In genomic region chr16:38812521-38812920, GRCm38 (mm10) we compare ENCODE assay signal across 8 mouse cellular contexts. TPM values are rescaled to one million over a fixed set of nuclear protein-coding genes. Genes with fewer than 3 reads are reported as not detected.
DNase-seq lines count a peak whose midpoint lies in the region; ATAC-seq and TF ChIP-seq lines count a peak whose summit lies in the region.

No protein-coding gene starts in this region.

- H3K4me2 ChIP-seq in limb, embryonic 14.5 days (replicated peaks; ENCODE audit: low read depth, low read length, severe bottlenecking) = no peak overlapping the region

- no peaks in the 10 kb centered on the region; the same call in 1 of the 2 replicates for H3K4me1 ChIP-seq in E14TG2a.4 (replicated peaks; ENCODE audit: low read depth, low read length)
- peaks cover 5% of the 10 kb centered on the region; the same call in 1 of the 2 replicates for H3K4me1 ChIP-seq in limb, embryonic 14.5 days (ENCODE audit: control insufficient read depth, insufficient read depth, low read length)

- no peak for ATAC-seq in limb, embryonic 14.5 days (ENCODE audit: low FRiP score, low read depth)

- no peak overlapping the region for H3K27ac ChIP-seq in limb, embryonic 14.5 days (replicated peaks; ENCODE audit: low read depth, low read length)

- DNase-seq in 3T3-L1 (ENCODE audit: low read depth, low spot score) = peak; percentile 93
- peak; percentile 58 for DNase-seq in c-Kit-positive CD71-negative TER-119-negative erythroid progenitor cells, embryonic 14.5 days (ENCODE audit: low read depth)
- DNase-seq in frontal cortex, postnatal 25 days (ENCODE audit: low spot score in 2 of 2) = peak; percentile 23 to 46
- DNase-seq in kidney, adult 9 months = peak; percentile 66
- peak; percentile 67 for DNase-seq in limb, embryonic 14.5 days (ENCODE audit: low spot score)
- peak; percentile 81 for DNase-seq in retina, embryonic 14.5 days (ENCODE audit: low spot score)
- peak; percentile 77 for DNase-seq in thymus, postnatal 4 days

- H3K4me3 ChIP-seq in E14TG2a.4 (replicated peaks; ENCODE audit: low read length) = no peak overlapping the region
- no peak overlapping the region for H3K4me3 ChIP-seq in limb, embryonic 14.5 days (replicated peaks; ENCODE audit: low read length)

- peaks cover 8% of the 10 kb centered on the region; the same call in 1 of the 2 replicates for H3K9me3 ChIP-seq in E14TG2a.4 (ENCODE audit: low read length)
- no peaks in the 10 kb centered on the region for H3K9me3 ChIP-seq in limb, embryonic 14.5 days (ENCODE audit: control insufficient read depth, low read length)

- 30% methylated on average over 8 of the region's 8 CpGs for WGBS in limb, embryonic 14.5 days

- TF ChIP-seq CTCF in E14TG2a.4 (conservative IDR thresholded peaks at IDR 0.05; ENCODE audit: low read length) = peak; percentile 76

- H3K36me3 ChIP-seq in E14TG2a.4 (ENCODE audit: insufficient read depth, low read length) = no peaks in the 10 kb centered on the region
- no peaks in the 10 kb centered on the region for H3K36me3 ChIP-seq in limb, embryonic 14.5 days (ENCODE audit: control insufficient read depth, insufficient read depth, low read length)

- TF ChIP-seq POLR2A in limb, embryonic 14.5 days (IDR thresholded peaks at IDR 0.05; ENCODE audit: borderline replicate concordance, extremely low read depth, insufficient read depth, insufficient read length) = no peak

- H3K9ac ChIP-seq in limb, embryonic 14.5 days (ENCODE audit: low read depth, low read length, severe bottlenecking) = no peak overlapping the region

- H3K27me3 ChIP-seq in E14TG2a.4 (ENCODE audit: insufficient read depth, low read length) = no peaks in the 10 kb centered on the region
- H3K27me3 ChIP-seq in limb, embryonic 14.5 days (ENCODE audit: control insufficient read depth, insufficient read depth, low read length) = no peaks in the 10 kb centered on the region

RNA-seq across cellular contexts. Expression of gene Upk1b, which starts 12.4 kb away (rescaled TPM):
- polyA plus RNA-seq in limb, embryonic 14.5 days (2012; rRNA removed) = 12.6 and 18.1 TPM in 2 replicates
- 41.0 and 46.6 TPM in 2 replicates for polyA plus RNA-seq in limb, embryonic 14.5 days (2014; fragmentation: Nextera tagmentation; extraction: Ambion mirVana)

RNA-seq across cellular contexts. Expression of gene 4930435E12Rik, which starts 16.0 kb away (rescaled TPM):
- polyA plus RNA-seq in limb, embryonic 14.5 days (2012; rRNA removed) = not detected in 2 replicates
- not detected in 2 replicates for polyA plus RNA-seq in limb, embryonic 14.5 days (2014; fragmentation: Nextera tagmentation; extraction: Ambion mirVana)

Comparison
In these comparisons a context has a peak if more than half of its experiments do, and no peak if none do; other contexts are left out.
1. DNase-seq: peak in every context shown above with its lines; median percentile 93 in 3T3-L1; 81 in retina, embryonic 14.5 days; 77 in thymus, postnatal 4 days; 67 in limb, embryonic 14.5 days; 66 in kidney, adult 9 months; 58 in c-Kit-positive CD71-negative TER-119-negative erythroid progenitor cells, embryonic 14.5 days; 34 in frontal cortex, postnatal 25 days.